Mouse (Mus musculus): ENCODE measurements around the gene Sbno2.

Gene Sbno2

DNA sequence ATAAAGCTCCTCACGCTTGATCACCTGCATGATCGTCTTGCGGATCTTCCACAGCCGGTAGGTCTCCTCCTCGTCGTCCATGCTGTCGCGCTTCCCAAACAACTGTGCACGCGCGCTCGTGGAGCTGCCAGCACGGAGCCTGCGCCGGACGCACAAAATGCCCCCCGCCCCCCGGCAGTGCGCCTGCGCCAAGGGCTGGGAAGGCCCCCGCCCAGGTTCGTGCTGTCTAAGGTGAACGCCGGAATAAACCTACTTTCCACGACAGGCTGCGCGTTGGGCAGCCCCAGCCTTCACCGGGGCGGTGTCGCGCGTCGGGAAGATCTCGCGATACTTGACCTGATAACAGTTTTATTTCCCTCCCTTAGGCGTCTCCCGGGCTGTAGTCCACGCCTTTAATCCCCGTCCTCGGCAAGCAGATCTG lies 65.8 kb downstream of the Sbno2 start, which contains the start of gene Polr2e:
Gene Polr2e (minus strand): TSS at position 237 of the 421 bp plus-strand sequence.
- peak; percentile 98 to 99 for DNase-seq (ENCODE audit: low spot score in 2 of 2)

- DNase-seq (ENCODE audit: low spot score in 2 of 2) = peak; percentile 87 to 92
Observed at GRCm38 (mm10) chr10:80036832-80037231, 68.5 kb downstream of the Sbno2 start.

DNA sequence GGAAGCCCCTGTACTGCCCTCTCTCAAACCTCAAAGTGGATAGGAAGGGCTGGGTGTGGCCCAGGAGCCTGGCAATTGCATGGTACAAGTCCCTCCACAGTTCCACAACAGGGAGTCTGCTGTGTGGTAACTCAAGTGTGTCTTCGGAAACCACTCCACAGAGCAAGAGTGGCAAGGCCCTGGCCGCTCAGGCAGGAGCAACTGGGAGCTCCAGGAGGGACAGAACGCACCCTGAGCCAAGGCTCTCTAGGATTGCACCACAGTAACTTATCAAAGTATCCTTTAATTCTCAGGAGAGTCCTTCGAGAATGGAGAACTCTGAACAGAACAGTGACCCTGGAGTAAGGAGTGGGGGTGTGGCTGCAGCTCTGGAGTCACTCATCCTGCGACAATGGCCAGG lies 69.7 kb downstream of the Sbno2 start:
- no peak for DNase-seq (ENCODE audit: low spot score in 2 of 2)

DNA sequence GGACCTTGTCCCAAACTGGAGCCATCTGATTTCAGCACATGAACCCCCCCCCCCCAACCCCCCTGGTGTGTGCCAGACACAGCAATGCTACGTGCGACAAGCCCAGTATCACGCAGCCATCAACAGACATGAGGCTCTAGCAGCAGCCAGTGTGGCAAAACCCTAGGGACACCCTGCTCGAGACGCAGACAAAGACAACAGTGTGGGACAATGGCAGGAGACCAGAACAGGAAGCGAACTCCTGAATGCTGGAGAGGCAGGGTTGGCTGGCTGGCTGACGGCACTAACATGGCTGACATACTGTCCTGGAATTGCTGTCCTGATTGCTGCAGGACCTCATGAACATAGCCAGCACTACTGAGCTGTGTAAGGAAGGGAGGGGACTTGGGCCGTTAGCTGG lies 70.2 kb downstream of the Sbno2 start:
- DNase-seq (ENCODE audit: low spot score in 2 of 2) = peak in 1 of 2 experiments; percentile 68

- peak; percentile 60 to 63 for DNase-seq (ENCODE audit: low spot score in 2 of 2)
Observed at GRCm38 (mm10) chr10:80033511-80034391, 71.6 kb downstream of the Sbno2 start.

GRCm38 (mm10) chr10:80032799-80033480 lies 72.4 kb downstream of the Sbno2 start:
- peak; percentile 56 to 66 for DNase-seq (ENCODE audit: low spot score in 2 of 2)

DNA sequence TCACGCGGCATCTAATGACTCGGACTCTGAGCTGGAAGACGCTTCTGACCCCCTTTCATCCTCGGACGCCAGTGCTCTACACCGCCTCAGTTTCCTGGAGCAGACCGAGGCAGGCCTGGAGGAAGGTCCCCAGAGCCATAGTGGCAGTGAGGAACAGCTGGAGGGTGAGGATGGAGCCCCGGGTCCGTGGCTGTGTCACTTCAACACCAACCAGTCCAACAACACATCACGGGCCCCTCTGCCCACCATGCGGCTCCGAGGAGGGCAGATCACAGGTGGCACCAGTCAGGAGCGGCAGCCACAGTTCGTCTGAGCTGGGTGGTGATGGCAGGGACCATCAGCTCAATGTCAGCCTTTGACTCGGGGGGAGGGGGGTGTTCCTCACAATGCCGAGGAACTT lies 74.6 kb downstream of the Sbno2 start:
- DNase-seq (ENCODE audit: low spot score in 2 of 2) = no peak

DNA sequence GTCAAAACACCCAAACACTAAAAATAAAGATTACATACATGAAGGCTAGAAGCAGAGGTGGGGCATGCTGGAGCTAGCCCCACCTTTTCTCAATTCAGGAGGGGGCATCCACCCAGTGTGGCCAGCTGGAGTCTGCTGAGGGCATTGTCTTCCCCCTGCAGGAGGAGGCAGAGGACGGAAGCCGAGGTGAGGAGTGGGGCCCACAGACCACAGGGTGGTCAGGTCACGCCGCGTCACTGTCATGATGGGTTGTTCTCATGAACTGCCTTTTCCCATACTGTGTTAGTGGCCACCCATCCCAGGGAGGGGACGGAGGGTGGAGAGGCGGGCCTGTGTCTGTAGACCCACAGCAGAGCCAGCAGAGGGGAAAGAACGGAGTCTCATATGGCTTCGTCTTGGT lies 75.2 kb downstream of the Sbno2 start:
- no peak for DNase-seq (ENCODE audit: low spot score in 2 of 2)

DNA sequence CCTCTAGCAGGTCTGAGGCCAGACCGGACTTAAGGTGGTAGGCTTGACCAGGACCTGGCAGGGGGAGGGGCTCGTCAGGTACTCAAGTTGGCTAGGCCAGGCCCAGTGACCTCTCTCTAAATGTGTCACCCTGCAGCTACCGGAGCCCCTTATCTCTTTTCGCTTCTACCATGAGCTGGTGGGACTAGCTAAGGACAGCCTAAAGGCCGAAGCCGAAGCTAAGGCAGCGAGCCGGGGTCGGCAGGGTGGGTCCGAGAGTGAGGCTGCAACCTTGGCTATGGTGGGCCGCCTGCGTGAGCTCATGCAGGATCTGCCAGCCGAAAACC lies 76.9 kb downstream of the Sbno2 start:
- DNase-seq (ENCODE audit: low spot score in 2 of 2) = no peak

DNA sequence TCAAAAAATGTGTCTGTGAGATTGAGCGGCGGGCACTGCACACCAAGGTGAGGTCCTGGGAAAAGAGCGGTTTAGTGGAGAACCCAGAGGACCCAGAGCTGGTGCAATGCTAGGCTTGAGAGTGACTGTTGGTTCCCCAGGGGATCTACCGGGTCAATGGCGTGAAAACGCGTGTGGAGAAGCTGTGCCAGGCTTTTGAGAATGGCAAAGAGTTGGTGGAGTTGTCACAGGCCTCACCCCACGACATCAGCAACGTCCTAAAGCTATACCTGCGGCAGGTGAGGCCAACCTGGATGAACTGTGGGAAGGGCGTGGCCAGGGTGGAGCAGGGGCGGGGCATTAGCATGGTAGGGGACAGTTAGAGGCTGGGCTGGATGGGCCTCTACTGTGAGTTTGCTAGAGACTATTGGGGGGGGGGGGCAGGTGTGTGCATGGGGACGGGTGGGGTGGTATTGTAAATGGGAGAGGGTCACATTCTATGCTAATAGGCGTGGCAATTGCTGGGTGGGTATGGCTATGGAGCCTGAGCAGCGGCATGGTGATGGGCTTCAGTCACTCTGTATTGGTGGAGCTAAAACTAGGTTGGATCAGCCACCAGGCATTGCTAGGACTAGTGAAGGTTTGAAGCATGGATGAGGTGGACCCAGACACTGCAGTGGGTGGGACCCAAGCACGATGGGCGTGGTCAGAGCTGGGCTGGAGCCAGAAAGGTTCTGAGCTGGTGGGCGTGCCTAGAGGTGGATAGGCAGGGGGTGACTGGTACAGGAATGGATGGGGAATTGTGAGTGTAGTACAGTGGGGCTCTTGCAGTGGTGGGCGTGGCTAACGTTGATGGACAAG lies 77.5 kb downstream of the Sbno2 start:
- DNase-seq (ENCODE audit: low spot score in 2 of 2) = no peak

DNA sequence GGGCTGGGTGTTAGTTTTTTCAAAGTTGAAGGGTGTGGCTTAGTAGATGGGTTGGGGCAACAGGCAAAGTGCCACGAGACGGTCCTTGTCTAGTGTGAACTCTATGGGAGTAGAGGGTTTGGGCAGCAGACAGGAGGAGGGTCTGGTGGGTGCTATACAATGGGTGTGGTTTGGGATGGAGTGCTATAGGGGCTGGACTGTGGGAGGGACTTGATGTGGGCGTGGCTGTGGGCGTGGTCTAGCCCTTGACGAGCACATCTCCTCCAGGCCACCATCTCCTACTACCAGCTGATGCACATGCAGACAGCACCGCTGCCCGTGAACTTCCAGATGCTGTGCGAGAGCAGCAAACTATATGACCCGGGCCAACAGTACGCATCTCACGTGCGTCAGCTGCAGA lies 79.5 kb downstream of the Sbno2 start:
- DNase-seq (ENCODE audit: low spot score in 2 of 2) = no peak

DNA sequence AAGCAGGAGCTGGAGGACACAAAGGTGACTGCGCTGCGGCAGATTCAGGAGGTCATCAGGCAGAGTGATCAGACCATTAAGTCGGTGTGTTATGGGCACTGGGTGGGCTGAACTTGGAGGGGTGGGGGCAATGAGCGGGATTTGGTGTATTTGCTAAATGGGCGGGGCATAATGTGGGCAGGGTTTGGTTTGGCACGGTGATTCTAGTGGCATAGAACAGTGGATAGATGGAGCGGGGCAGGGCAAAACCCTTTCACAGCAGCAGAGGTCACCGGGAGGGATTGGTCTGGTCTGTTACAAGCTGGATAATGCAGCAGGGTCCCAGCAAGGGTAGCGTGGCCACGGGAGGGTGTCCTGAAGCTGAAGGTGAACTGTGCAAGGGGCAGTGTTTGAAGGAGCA lies 79.9 kb downstream of the Sbno2 start:
- no peak for DNase-seq (ENCODE audit: low spot score in 2 of 2)

GRCm38 (mm10) chr10:80025044-80025347 lies 80.4 kb downstream of the Sbno2 start:
- DNase-seq (ENCODE audit: low spot score in 2 of 2) = no peak

DNA sequence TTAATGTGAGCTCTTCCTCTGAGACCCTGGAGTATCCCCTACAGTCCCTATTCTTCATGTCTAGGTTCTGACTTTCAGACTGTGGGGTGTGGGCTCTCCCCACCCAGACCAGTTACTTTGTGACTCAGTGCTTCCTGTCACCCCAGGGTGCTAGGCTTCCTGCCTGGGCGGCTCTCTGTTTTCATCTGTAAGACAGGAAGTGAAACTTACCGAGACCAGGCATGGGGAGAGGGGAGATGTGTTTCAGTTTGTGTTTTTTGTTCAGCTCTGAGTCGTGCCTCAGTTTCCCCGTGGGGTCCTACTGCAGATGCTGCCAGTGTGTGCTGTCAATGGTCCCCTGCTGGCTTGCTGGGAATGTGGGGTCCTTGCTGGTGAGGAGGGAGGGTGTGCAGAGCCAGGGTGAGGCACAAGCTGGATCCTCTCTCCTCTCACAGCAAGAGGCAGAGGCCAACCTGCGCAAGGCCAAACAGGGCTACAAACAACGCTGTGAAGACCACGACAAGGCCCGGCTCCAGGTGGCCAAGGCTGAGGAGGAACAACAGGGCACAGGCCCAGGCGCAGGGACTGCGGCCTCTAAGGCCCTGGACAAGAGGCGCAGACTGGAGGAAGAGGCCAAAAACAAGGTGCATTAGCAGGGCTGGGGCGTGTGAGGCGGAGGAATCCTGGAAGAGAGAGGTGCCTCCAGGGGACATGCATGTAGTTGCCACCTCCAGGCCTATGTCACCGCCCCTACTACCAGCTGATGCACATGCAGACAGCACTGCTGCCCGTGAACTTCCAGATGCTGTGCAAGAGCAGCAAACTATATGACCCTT lies 80.9 kb downstream of the Sbno2 start:
- no peak for DNase-seq (ENCODE audit: low spot score in 2 of 2)

- no peak for DNase-seq (ENCODE audit: low spot score in 2 of 2)
Observed at GRCm38 (mm10) chr10:80023758-80024157, 81.6 kb downstream of the Sbno2 start.

- DNase-seq (ENCODE audit: low spot score in 2 of 2) = no peak
Observed at GRCm38 (mm10) chr10:80022806-80023205, 82.6 kb downstream of the Sbno2 start.

GRCm38 (mm10) chr10:80022164-80022563 lies 83.2 kb downstream of the Sbno2 start:
- DNase-seq (ENCODE audit: low spot score in 2 of 2) = no peak

DNA sequence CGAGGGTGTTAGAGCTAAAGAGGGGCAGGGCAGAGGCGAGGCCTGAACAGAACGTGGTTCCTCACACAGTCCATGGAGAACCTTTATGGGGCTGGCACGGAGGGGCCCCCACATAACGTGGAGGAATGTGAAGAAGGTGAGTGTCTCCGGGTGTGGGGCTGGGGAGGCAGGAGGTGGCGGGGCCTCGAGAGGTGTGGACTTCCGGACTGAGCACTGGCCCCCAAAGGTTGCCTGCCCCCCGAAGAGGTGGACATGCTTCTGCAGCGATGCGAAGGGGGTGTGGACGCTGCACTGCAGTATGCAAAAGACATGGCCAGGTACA lies 84.1 kb downstream of the Sbno2 start:
- no peak for DNase-seq (ENCODE audit: low spot score in 2 of 2)

DNA sequence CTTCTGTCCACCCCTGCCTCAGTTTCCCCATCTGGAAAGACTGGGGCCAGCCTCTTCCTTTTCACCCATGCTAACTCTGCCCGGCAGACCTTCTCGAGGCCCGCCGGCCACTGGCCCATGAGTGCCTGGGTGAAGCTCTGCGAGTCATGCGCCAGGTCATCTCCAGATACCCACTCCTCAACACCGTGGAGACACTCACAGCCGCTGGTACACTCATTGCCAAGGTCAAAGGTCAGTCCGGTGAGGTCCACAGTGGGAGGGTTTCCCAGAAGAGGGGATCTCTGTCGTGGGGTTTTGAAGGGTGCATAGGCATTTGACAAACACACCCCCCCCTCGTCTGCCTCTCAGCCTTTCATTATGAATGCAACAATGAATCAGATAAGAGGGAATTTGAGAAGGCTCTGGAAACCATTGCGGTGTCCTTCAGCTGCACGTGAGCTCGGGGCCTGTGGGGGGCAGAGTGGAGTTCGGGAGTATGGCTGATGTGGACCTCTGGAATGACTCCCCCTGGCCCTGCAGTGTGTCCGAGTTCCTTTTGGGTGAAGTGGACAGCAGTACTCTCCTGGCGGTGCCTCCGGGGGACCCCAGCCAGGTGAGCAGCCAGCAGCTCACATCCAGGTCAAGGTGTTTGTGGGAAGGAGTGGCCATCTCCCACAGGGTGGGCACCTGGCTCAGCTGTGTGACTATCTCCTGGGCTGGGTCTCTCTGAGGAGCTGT lies 84.6 kb downstream of the Sbno2 start:
- no peak for DNase-seq (ENCODE audit: low spot score in 2 of 2)

DNA sequence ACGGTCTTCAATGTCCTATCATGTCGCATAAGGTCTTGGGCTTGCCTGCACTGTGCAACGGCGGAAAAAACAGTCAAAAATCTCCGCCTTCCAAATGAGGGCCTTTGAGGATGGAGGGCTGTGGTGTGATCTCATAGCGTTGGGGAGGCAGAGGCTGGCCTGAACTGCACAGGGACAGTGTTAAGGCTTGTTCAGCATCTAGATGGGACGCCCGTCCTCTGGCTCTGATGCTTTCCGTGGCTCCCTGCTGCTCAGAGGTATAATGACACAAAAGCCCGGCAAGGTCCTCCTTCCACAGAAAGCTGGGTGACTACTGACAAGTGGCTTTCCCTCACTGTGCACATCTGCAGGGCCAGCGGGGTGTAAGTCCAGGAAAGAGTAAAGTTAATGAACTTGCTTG lies 85.2 kb downstream of the Sbno2 start:
- no peak for DNase-seq (ENCODE audit: low spot score in 2 of 2)

DNA sequence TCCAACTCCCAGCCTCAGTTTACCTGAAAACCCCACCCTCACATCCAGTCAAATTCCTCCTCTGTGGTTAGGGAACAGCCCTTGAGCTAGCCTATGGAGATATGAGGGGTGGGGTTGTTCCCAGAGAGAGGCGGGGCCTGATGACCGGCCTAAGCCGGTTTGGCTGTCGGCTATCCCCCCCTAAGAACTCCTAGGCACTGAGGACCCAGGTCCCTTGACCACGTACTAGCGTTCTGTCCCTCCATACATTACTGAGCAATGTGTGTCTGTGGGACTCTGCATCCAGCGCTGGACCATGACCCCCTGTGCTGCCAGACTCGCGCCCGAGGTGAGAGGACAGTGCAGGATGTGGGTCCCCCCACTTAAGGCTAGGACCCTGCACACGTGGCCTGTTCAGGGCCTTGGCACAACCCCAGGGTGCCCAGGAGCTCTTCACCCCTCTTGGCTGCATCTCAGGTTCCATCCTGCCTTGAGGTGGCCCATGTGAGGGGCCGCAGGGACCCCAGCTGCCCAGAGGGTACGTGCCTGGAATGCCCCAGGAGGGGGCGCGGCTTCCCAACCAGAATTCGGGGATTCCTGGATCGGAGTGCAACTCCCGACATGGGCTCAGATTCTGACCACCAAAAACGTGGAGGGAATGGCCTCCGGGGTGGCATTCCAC lies 85.8 kb downstream of the Sbno2 start:
- peak; percentile 47 to 62 for DNase-seq (ENCODE audit: low spot score in 2 of 2)
